Mouse (Mus musculus): ENCODE data around the gene Exosc10.

Exosc10 gene

DNA sequence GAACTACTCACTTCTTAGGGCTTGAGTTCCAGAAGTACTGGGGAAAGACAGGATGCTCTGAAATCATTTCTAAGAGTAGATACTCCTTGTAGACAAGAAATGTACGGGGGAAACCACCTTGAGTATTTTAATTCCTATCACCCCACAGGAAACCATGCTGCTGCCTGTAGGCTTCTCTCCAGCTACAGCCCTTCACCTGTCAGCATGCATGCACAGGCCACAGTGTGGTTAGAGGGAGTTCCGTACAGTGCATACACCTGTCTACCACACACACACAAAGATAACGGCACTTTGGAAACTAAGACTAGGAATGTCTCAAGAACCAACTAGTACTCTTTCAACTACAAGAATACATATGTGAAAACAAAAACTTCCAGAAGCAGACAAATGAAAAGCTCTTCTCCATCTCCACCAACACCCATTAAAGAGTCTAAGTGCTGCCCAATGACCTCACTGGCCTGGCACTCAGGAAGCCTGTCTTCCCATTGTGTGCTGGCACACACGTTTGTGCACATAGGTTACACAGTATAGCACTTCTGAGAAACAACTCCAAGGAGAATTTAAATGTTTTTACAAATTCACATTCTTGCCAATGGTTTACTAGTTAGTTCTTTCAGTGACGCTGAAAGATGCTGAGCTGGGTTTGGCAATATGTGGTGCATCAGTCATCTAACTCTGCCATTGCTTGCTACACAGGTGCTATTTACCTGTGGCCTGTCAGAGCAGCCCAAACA is 52.6 kb downstream of the Exosc10 start:
- no peak for DNase-seq

GRCm38 (mm10) chr4:148612557-148612956 is 54.3 kb downstream of the Exosc10 start:
- peak in 1 of 2 experiments; percentile 30 for DNase-seq

- no peak for DNase-seq
Observed at GRCm38 (mm10) chr4:148613738-148614137, 55.5 kb downstream of the Exosc10 start.

GRCm38 (mm10) chr4:148619805-148620204 is 61.6 kb downstream of the Exosc10 start:
- DNase-seq, result no peak

DNA sequence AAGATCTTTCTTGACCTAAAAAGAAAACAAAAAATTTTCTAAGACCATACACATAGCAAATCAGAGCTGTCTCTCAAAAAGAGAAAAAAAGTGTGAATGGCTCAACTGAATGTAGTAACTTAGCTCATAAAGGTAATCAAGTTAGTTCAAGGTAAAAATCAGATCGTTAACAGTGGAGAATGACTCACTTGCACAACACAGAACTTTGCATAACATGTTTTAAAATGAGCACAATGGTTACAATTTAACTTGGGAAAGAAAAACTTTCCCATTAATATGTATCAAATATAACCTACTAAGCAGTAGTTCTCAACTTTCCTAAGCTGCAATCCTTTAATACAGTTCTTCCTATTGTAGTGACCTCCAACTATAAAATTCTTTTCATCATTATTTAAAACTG is 62.5 kb downstream of the Exosc10 start:
- no peak for DNase-seq

DNA sequence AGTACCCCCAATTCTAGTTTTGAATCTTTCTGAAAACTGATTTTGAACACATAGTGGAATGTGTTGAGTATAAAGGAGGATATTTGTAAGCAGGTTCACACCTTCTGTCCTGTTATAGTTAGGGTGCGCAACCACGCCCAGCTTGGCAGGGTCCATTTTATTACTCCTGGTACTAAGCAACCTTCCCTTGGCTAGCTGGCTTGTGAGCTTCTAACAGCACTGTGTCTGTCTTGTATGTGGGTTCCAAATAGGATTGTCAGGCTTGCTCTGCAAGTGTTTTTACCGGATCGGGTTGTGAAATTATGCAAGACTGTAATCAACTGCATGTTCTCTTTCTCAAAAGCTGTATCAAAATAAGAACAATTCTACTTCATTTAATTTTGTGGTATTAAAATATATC is 64.3 kb downstream of the Exosc10 start:
- no peak for DNase-seq

GRCm38 (mm10) chr4:148623609-148624008 is 65.4 kb downstream of the Exosc10 start:
- DNase-seq, result no peak

- no peak for DNase-seq
Observed at GRCm38 (mm10) chr4:148625010-148625409, 66.8 kb downstream of the Exosc10 start.

DNA sequence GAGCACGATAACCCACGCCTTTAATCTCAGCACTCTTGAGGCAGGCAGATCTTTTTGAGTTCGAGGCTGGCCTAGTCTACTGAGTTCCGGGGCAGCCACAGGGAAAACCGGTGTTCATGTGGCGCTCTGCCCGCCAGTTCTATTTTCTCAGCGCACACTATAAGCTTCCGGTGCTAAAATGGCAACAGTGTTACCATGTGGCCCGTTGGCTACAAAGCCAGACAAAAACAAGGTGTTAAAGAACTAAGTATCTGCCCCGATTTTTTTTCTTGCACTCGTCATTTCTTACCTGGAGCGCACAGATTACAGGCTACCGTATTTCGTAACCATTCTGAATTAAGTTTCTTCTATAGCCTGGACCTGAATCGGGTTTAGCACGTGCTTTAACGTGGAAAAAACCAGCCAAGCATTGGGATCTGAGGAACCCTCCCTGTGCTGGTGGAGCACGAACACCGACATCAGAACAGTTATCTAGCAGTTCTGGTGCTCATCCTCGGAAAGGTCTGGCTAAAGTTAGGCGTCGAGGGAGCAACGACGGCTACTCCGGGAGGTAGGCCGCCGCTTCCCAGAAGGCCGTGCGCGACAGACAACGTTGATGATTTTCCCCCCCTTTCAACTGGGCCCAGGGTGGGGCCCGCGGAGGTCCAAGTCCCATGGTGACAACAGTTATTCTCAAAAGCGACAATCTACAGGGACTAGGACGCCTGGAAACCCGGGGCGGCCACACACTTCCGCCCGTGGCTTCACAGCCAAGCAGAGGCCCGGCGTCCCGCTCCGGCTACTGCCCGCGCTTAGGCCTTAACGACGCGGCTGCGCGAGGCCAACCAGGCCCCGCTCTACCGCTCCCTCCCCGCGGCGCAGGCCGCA is 67.8 kb downstream of the Exosc10 start:
- peak in 1 of 2 experiments; percentile 62 for DNase-seq

GRCm38 (mm10) chr4:148626623-148627185 is 68.5 kb downstream of the Exosc10 start, which contains the start of gene Tardbp:
Gene Tardbp, minus strand, starts transcription at chr4:148627019.
- peak; percentile 98 to 99 for DNase-seq

GRCm38 (mm10) chr4:148627246-148627645 is 69.0 kb downstream of the Exosc10 start:
- DNase-seq, result no peak

All from cerebellum, postnatal 14 days (tissue).